Mouse (Mus musculus) forebrain, embryonic 12.5 days (tissue): ENCODE data around the gene Vopp1. TPM values are rescaled to one million over a fixed set of nuclear protein-coding genes. Genes with fewer than 3 reads are reported as not detected.

Source experiments
- ATAC-seq: fragments of 200-750 bp; cut with Nextera tagmentation; 2 replicates; pipeline ENCODE4 v1.8.0; 2017; ENCODE audit warnings: moderate TSS enrichment; ENCODE audit not compliant: low FRiP score
- H3K27ac ChIP-seq: fragments of 300-500 bp; sonication (generic); 2 replicates; pipeline ENCODE4 v1.5.1; 2016; ENCODE audit warnings: mild to moderate bottlenecking
- H3K27me3 ChIP-seq: fragments of 300-500 bp; sonication (generic); 2 replicates; pipeline ENCODE4 v1.6.1; 2016; ENCODE audit warnings: mild to moderate bottlenecking
- H3K36me3 ChIP-seq: fragments of 300-500 bp; sonication (generic); replicated peaks from 2 replicates; pipeline ENCODE4 v1.6.1; 2016; ENCODE audit warnings: mild to moderate bottlenecking
- H3K4me1 ChIP-seq: fragments of 300-500 bp; sonication (generic); 2 replicates; pipeline ENCODE4 v1.6.1; 2016
- H3K4me2 ChIP-seq: fragments of 300-500 bp; sonication (generic); 2 replicates; pipeline ENCODE4 v1.6.1; 2016; ENCODE audit warnings: mild to moderate bottlenecking, moderate library complexity
- H3K4me3 ChIP-seq: fragments of 300-500 bp; sonication (generic); replicated peaks from 2 replicates; pipeline ENCODE4 v1.5.1; 2016; ENCODE audit warnings: mild to moderate bottlenecking
- H3K9ac ChIP-seq: fragments of 300-500 bp; sonication (generic); 2 replicates; pipeline ENCODE4 v1.6.1; 2016; ENCODE audit warnings: mild to moderate bottlenecking
- H3K9me3 ChIP-seq: fragments of 300-500 bp; sonication (generic); 2 replicates; pipeline ENCODE4 v1.6.1; 2016
- WGBS: fragments of 180-500 bp; shearing (Covaris S2); methylation state at CpG from one replicate; pipeline ENCODE4 v1.1.7; 2016; 5-methylcytosine and 5-hydroxymethylcytosine counted together
- polyA plus RNA-seq: library from polyadenylated mRNA; unstranded; fragments of >200 nt; fragmentation: Nextera tagmentation; extraction: Ambion mirVana; gene quantifications from 2 replicates; pipeline ENCODE4 v1.2.1, GENCODE M21; 2016

Gene Vopp1
- polyA plus RNA-seq, 1 experiment from 2014 or later = 93.9 TPM

DNA sequence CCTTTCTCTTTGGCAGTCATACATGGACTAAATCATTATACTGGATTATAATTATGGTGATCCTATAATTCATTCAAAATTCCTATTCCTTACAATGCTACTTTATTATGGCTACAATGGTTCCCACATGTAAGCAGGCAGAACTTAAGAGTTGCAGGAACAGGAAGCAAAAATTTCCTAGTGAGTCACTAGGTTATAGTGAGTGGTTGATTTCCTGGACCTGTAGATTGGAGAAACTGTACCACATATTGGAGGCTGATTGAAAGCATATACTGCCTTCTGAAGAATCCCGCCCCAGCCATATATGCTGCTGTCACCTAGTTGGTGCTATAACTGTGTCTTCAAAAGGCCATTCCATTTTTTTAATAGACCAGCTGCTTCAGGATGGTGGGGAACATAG is 82.2 kb downstream of the Vopp1 start:
- no peak overlapping the region for H3K27ac ChIP-seq
- 96% methylated on average over 1 of the region's 1 CpGs for WGBS
- H3K27me3 ChIP-seq = no peaks in the 10 kb centered on the region
- no peak overlapping the region for H3K4me2 ChIP-seq
- no peaks in the 10 kb centered on the region for H3K4me1 ChIP-seq
- H3K4me3 ChIP-seq = no peak overlapping the region
- H3K9me3 ChIP-seq = no peaks in the 10 kb centered on the region
- no peak for ATAC-seq
- H3K9ac ChIP-seq = no peak overlapping the region
- peaks cover 7% of the 10 kb centered on the region for H3K36me3 ChIP-seq

- H3K9me3 ChIP-seq = no peaks in the 10 kb centered on the region
- H3K27ac ChIP-seq = no peak overlapping the region
- peaks cover 18% of the 10 kb centered on the region; the same call in 1 of the 2 replicates for H3K36me3 ChIP-seq
- 97% methylated on average over 1 of the region's 1 CpGs for WGBS
- H3K4me2 ChIP-seq = no peak overlapping the region
- H3K9ac ChIP-seq = no peak overlapping the region
- H3K4me1 ChIP-seq = no peaks in the 10 kb centered on the region
- H3K4me3 ChIP-seq = no peak overlapping the region
- H3K27me3 ChIP-seq = no peaks in the 10 kb centered on the region
- ATAC-seq = no peak
Observed at GRCm38 (mm10) chr6:57721347-57721746, 103.6 kb downstream of the Vopp1 start.

- Histone ChIP-seq H3K9me3 (0 out of 2 replicates have a peak, but pooled peaks cover 4% of the 10 kb centered on the region), H3K4me3 (no peak overlapping the region), H3K4me1 (no peaks in the 10 kb centered on the region), H3K9ac (no peak overlapping the region), H3K4me2 (no peak overlapping the region), H3K27me3 (no peaks in the 10 kb centered on the region), H3K27ac (no peak overlapping the region), H3K36me3 (no peaks in the 10 kb centered on the region)
- no peak for ATAC-seq
- WGBS = 35% methylated on average over 1 of the region's 1 CpGs
Observed at GRCm38 (mm10) chr6:57711726-57712125, 113.2 kb downstream of the Vopp1 start.

GRCm38 (mm10) chr6:57706721-57707120 is 118.2 kb downstream of the Vopp1 start:
- WGBS = 91% methylated on average over 1 of the region's 1 CpGs

DNA sequence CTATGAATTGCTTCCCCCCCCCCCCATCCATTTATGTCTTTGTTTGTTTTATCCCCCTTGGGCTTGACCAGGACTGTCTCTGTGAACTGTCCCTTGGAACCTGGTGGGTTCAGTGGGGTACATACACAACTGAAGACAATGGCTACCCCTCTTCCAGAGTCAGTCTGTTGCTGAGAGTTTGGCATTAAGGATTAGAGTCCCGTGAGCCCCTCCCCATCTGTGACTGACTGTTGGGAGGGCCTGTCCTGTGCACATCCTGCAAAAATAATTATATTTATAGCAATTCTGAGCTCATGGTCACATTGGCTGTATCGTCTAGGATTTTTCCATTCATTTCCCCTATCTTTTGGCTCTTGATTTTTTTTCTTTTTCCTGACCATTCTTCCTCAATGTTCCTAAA is 121.3 kb downstream of the Vopp1 start:
- Histone ChIP-seq H3K9ac (peak overlapping the region; percentile 84), H3K4me1 (peaks cover 21% of the 10 kb centered on the region), H3K4me3 (peak overlapping the region; percentile 78), H3K4me2 (peak overlapping the region; percentile 64), H3K27me3 (no peaks in the 10 kb centered on the region), H3K9me3 (no peaks in the 10 kb centered on the region), H3K36me3 (no peaks in the 10 kb centered on the region), H3K27ac (peak overlapping the region; percentile 98)
- peak; percentile 42 for ATAC-seq
- 29% methylated on average over 2 of the region's 2 CpGs for WGBS

More at GRCm38 (mm10) chr6:57706721-57707120, 118.2 kb downstream of the Vopp1 start:
- no peak overlapping the region for H3K4me3 ChIP-seq
- no peak overlapping the region for H3K27ac ChIP-seq
- no peaks in the 10 kb centered on the region for H3K27me3 ChIP-seq
- peaks cover 13% of the 10 kb centered on the region for H3K4me1 ChIP-seq
- no peak overlapping the region for H3K4me2 ChIP-seq
- no peak for ATAC-seq
- no peak overlapping the region for H3K9ac ChIP-seq
- no peaks in the 10 kb centered on the region for H3K9me3 ChIP-seq
- H3K36me3 ChIP-seq = no peaks in the 10 kb centered on the region

DNA sequence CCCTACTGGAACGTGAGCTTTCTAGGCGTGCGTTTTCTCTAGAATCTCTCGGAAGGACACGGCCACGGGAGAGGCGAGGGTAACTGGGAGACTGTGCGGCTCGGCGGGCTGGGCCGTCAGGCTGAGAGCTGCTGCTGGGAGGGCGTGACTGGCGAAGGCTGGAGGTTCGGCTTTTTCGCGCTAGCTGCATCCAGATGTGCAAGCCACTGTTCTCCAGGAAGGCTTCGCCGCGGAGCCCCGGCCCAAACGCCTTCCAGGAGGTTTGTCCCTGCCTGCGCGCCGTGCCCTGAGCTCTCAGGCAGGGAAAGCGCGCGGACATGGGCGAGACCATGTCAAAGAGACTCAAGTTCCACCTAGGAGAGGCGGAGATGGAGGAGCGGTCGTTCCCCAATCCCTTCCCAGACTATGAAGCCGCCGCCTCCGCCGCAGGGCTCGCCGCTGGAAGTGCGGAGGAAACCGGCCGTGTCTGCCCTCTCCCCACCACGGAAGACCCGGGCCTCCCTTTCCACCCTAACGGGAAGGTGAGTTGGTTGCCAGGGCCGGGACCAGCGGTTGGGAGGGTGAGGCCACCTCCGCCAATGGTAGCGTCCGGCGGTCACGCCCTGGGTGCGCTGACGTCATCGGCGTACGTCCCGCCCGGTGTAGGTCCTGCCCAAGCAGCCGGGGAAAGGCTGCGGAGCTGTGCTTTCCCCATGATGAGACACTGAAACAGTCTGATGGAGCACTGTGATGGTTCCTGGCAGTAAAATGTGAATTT is 122.0 kb downstream of the Vopp1 start:
- Histone ChIP-seq H3K9ac (peak overlapping the region; percentile 84), H3K4me2 (peak overlapping the region; percentile 64), H3K4me1 (peaks cover 21% of the 10 kb centered on the region), H3K27ac (peak overlapping the region; percentile 98), H3K4me3 (peak overlapping the region; percentile 78), H3K9me3 (no peaks in the 10 kb centered on the region), H3K36me3 (no peaks in the 10 kb centered on the region), H3K27me3 (no peaks in the 10 kb centered on the region)
- peak; percentile 99 for ATAC-seq
- under 1% methylated on average over 59 of the region's 59 CpGs for WGBS

- Histone ChIP-seq H3K9me3 (no peaks in the 10 kb centered on the region), H3K4me3 (peak within 1 kb of the TSS; percentile 78), H3K4me2 (peak within 1 kb of the TSS; percentile 64), H3K27me3 (no peaks in the 10 kb centered on the region), H3K36me3 (no peaks in the 10 kb centered on the region), H3K4me1 (peaks cover 21% of the 10 kb centered on the region), H3K9ac (peak within 1 kb of the TSS; percentile 84), H3K27ac (peak within 1 kb of the TSS; percentile 98)
- ATAC-seq = peak; percentile 47
- 0% methylated on average over 10 of the region's 10 CpGs for WGBS
Observed at GRCm38 (mm10) chr6:57702376-57702742, 122.6 kb downstream of the Vopp1 start, which contains the start of gene Lancl2. Gene Lancl2, plus strand, starts transcription at chr6:57702540.

DNA sequence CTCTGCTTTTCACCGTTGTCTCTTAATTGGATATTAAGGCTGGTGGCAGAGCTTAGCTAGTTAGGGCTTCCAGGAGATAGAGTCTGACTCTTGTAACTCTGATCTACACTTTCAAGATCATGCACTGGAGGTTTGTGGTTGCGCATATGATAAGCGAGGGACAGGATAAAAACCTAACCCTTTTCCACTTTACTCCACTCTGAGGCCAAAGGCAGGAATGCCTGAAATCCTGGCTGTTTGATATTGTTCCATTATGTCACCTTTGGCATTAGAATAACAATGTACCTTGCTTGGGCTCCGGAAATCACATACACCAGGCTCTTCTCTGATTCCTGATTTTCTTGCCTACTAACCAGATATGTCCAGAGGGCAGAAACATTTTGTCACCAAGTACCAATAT is 123.3 kb downstream of the Vopp1 start:
- H3K36me3 ChIP-seq = no peaks in the 10 kb centered on the region
- peaks cover 21% of the 10 kb centered on the region for H3K4me1 ChIP-seq
- H3K27me3 ChIP-seq = no peaks in the 10 kb centered on the region
- no peak overlapping the region for H3K9ac ChIP-seq
- no peaks in the 10 kb centered on the region for H3K9me3 ChIP-seq
- H3K4me3 ChIP-seq = peak overlapping the region; percentile 78; the same call in 1 of the 2 replicates
- H3K4me2 ChIP-seq = peak overlapping the region; percentile 64
- WGBS = 51% methylated on average over 4 of the region's 4 CpGs
- ATAC-seq = no peak
- peak overlapping the region; percentile 98 for H3K27ac ChIP-seq

DNA sequence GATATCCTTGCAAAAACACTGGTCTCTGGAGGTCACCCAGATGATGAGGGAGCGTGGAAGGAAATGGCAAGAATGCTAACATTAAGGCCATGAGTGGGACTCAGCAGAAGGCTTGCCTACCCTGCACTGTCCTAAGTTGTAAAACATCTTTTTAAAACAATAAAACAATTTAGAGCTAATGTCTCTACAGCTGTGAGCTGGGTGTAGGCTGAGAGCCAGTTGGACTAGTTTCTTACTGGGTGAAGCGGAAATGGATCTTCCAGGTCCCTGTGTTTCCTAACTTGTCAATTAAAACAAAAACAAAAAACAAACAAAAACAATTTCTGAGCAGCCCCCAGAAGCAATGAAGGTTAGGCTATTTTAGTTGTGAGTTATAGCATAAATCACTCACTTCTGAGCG is 131.8 kb downstream of the Vopp1 start:
- Histone ChIP-seq H3K27me3 (0 out of 2 replicates have a peak, but pooled peaks cover 5% of the 10 kb centered on the region), H3K4me2 (no peak overlapping the region), H3K4me1 (0 out of 2 replicates have a peak, but pooled peaks cover 8% of the 10 kb centered on the region), H3K4me3 (no peak overlapping the region), H3K9ac (no peak overlapping the region), H3K36me3 (no peaks in the 10 kb centered on the region), H3K27ac (no peak overlapping the region), H3K9me3 (no peaks in the 10 kb centered on the region)
- WGBS = 87% methylated on average over 3 of the region's 3 CpGs
- no peak for ATAC-seq

DNA sequence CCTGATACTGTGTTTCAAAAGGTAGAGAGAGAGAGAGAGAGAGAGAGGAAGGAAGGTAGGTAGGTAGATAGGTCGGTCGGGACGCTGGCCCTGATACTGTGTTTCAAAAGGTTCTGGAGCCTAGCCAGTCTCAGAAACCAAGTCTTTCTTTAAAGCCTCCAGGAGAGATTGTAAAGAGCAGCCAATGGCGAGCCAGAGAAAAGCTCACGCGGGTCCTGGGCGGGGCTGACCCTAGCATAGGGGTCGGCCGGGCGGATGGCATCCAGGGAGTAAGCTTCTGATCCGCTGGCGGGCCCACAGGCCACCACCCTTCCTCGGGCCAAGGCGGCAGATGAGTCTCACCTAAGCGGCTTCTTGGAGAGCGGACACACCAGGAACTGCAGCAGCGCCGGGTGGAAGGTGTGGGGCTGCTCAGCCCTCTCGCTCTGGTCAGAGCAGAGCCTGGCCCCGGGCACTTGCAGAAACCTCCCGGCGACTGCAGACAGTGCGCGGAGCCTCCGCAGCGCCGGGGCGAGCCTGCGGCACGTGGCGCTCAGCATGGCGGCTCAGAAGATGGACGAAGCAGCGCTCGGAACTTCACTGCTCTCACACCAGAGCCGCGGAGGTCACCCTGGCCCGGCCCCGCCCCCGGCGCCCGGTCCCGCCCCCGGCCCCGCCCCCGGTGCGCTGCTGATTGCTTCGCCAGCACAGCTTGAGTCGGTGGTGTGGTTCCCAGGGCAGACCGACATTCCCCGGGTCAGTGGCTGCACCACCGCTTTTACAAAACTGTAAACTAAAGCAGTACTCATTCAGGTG is 133.3 kb downstream of the Vopp1 start, which contains the start of gene Pyurf:
TSS of gene Pyurf (minus strand) at position 612 of the 795 bp plus-strand sequence.
- peak; percentile 97 for ATAC-seq
- 0 out of 2 replicates have a peak, but pooled peaks cover 8% of the 10 kb centered on the region for H3K4me1 ChIP-seq
- H3K4me2 ChIP-seq = peak within 1 kb of the TSS; percentile 68
- H3K36me3 ChIP-seq = no peaks in the 10 kb centered on the region; the same call in 1 of the 2 replicates
- 0 out of 2 replicates have a peak, but pooled peaks cover 5% of the 10 kb centered on the region for H3K27me3 ChIP-seq
- peak within 1 kb of the TSS; percentile 71 for H3K9ac ChIP-seq
- H3K27ac ChIP-seq = peak within 1 kb of the TSS; percentile 85
- no peaks in the 10 kb centered on the region for H3K9me3 ChIP-seq
- peak within 1 kb of the TSS; percentile 76 for H3K4me3 ChIP-seq
- under 1% methylated on average over 52 of the region's 52 CpGs for WGBS

DNA sequence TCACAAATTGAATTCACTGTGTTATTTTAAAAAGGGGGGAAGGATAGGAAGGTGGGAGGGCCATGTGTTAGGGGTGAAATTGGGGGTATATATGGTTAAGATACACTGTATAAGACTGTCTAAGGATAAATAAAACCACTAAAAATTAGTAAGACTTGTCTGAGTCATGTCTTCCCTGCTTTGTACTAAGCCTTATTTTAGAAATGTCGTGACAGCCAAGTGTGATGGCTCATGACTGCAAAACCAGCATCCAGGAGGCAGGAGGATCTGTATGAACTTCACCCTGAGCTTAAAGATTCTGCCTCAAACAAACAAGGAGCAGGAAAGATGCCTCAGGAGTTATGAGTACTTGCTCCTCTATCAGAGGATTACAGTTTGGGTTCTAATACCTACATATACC is 140.8 kb downstream of the Vopp1 start:
- Histone ChIP-seq H3K9ac (no peak overlapping the region), H3K4me2 (no peak overlapping the region), H3K27me3 (no peaks in the 10 kb centered on the region), H3K36me3 (peaks cover 4% of the 10 kb centered on the region; the same call in 1 of the 2 replicates), H3K27ac (no peak overlapping the region), H3K9me3 (no peaks in the 10 kb centered on the region), H3K4me3 (no peak overlapping the region), H3K4me1 (no peaks in the 10 kb centered on the region)
- ATAC-seq = no peak
- 92% methylated on average over 1 of the region's 1 CpGs for WGBS
